Mouse (Mus musculus) intestine, postnatal 0 days (tissue): ENCODE results near the gene Ubl3. TPM values are rescaled to one million over a fixed set of nuclear protein-coding genes. Genes with fewer than 3 reads are reported as not detected.
A peak's percentile ranks its signal among the peaks of the same experiment; 100 is the strongest.

Experiments
- ATAC-seq: fragments of 200-750 bp; cut with Nextera tagmentation; 2 replicates; pipeline ENCODE4 v1.8.0; 2017; ENCODE audit warnings: mild to moderate bottlenecking, moderate TSS enrichment, moderate library complexity
- H3K27ac ChIP-seq: fragments of 300-500 bp; sonication (generic); 2 replicates; pipeline ENCODE4 v1.5.1; 2014; ENCODE audit warnings: mild to moderate bottlenecking, low read depth, low read length, moderate library complexity
- H3K27me3 ChIP-seq: fragments of 300-500 bp; sonication (generic); replicated peaks from 2 replicates; pipeline ENCODE4 v1.6.1; 2014; ENCODE audit warnings: low read length, mixed read lengths; ENCODE audit not compliant: control insufficient read depth, insufficient read depth
- H3K36me3 ChIP-seq: fragments of 300-500 bp; sonication (generic); 2 replicates; pipeline ENCODE4 v1.6.1; 2014; ENCODE audit warnings: mild to moderate bottlenecking, moderate library complexity; ENCODE audit not compliant: control insufficient read depth, insufficient read depth
- H3K4me1 ChIP-seq: fragments of 300-500 bp; sonication (generic); replicated peaks from 2 replicates; pipeline ENCODE4 v1.6.1; 2014; ENCODE audit warnings: antibody characterized with exemption, low read length, mixed read lengths; ENCODE audit not compliant: control insufficient read depth, insufficient read depth
- H3K4me2 ChIP-seq: fragments of 300-500 bp; sonication (generic); replicated peaks from 2 replicates; pipeline ENCODE4 v1.6.1; 2014; ENCODE audit warnings: low read depth, mild to moderate bottlenecking, moderate library complexity
- H3K4me3 ChIP-seq: fragments of 300-500 bp; sonication (generic); 2 replicates; pipeline ENCODE4 v1.5.1; 2014; ENCODE audit warnings: low read depth, low read length
- H3K9ac ChIP-seq: fragments of 300-500 bp; sonication (generic); 2 replicates; pipeline ENCODE4 v1.6.1; 2014; ENCODE audit warnings: mild to moderate bottlenecking, low read depth, low read length
- H3K9me3 ChIP-seq: fragments of 300-500 bp; sonication (generic); 2 replicates; pipeline ENCODE4 v1.6.1; 2016; ENCODE audit warnings: mixed run types; ENCODE audit not compliant: control insufficient read depth
- CTCF ChIP-seq: sonication (generic); IDR thresholded peaks from 2 replicates; pipeline ENCODE4 v1.5.1; 2016; ENCODE audit warnings: low read depth, mild to moderate bottlenecking, control low read depth, antibody characterized with exemption, moderate library complexity
- WGBS: fragments of 180-500 bp; shearing (Covaris S2); extraction: QIAGEN DNeasy Blood & Tissue Kit; methylation state at CpG from one replicate; pipeline ENCODE4 v1.1.7; 2014; 5-methylcytosine and 5-hydroxymethylcytosine counted together
- polyA plus RNA-seq: library from polyadenylated mRNA; unstranded; fragments of >200 nt; fragmentation: Nextera tagmentation; extraction: Ambion mirVana; gene quantifications from 2 replicates; pipeline ENCODE4 v1.2.1, GENCODE M21; 2015

The Ubl3 gene
- polyA plus RNA-seq, 1 experiment from 2014 or later, result 87.7 TPM

DNA sequence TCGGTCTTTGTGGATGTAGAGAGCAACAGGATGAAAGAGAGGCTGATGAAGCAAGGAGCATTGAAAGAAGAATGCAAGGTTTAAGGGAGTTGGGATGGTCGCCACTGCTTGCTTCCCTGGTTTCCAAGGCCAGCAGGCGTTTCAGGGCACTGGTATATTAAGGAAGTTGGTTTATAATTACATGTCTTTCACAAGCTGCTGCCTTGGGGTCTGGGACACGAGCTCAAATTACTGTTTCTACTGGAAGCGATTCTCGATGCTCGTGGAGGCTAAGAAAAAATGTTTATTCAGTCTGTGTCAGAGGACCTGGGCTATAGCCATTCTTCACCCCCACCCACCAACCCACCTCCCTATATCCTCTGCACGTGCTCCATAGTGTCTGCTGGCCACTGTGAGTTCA lies 25.8 kb upstream of the Ubl3 start:
- Histone ChIP-seq H3K27me3 (no peaks in the 10 kb centered on the region), H3K27ac (no peak overlapping the region), H3K9me3 (no peaks in the 10 kb centered on the region), H3K4me3 (no peak overlapping the region), H3K36me3 (no peaks in the 10 kb centered on the region), H3K9ac (no peak overlapping the region), H3K4me1 (peaks cover 3% of the 10 kb centered on the region; the same call in 1 of the 2 replicates), H3K4me2 (no peak overlapping the region)
- ATAC-seq, result no peak
- no peak for TF ChIP-seq CTCF
- WGBS, result 53% methylated on average over 8 of the region's 8 CpGs

DNA sequence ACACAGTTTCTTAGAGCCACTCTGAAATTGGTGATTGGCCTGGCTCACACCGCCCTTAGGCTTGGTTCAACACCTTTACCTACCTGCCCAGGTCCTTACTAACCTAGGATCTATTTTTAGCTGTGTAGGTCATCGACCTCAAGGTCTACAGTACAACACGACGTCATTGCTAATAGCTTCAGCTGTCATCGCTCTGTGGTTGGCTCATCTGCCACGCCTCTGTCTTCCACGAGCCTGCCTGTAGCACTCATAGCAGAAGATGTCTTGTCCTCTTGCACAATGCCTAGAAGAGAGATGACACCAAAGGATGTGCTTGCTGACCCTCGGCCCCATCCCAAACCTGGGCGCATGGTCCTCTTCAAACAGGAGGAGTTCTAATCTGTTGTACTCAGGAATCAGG lies 24.7 kb upstream of the Ubl3 start:
- H3K4me1 ChIP-seq, result peaks cover 3% of the 10 kb centered on the region; the same call in 1 of the 2 replicates
- no peaks in the 10 kb centered on the region for H3K9me3 ChIP-seq
- no peak overlapping the region for H3K9ac ChIP-seq
- H3K27ac ChIP-seq, result no peak overlapping the region
- TF ChIP-seq CTCF, result no peak
- no peak overlapping the region for H3K4me2 ChIP-seq
- H3K36me3 ChIP-seq, result no peaks in the 10 kb centered on the region
- peak; percentile 58 for ATAC-seq
- no peaks in the 10 kb centered on the region for H3K27me3 ChIP-seq
- WGBS, result 63% methylated on average over 9 of the region's 9 CpGs
- no peak overlapping the region for H3K4me3 ChIP-seq

DNA sequence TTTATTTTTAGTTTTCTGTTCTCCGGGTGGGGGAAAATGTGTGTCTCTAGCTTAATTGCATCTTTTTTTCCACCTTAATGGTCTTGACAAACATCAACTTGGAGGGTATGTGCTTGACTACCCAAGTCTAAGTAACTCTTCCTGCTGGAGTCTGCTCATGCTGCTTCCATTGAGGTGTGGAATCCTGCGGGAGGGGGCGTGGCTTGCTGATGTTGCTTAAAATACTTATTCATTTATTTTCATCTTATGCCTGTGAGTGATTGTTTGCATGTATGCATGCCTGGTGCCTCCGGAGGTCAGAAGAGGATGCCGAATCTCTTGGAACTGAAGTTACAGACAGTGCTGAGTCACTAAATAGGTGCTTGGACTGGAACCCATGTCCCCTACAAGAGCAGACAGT lies 22.6 kb upstream of the Ubl3 start:
- Histone ChIP-seq H3K36me3 (no peaks in the 10 kb centered on the region), H3K27me3 (no peaks in the 10 kb centered on the region), H3K27ac (no peak overlapping the region), H3K9ac (no peak overlapping the region), H3K4me3 (no peak overlapping the region), H3K4me2 (0 out of 2 replicates have a peak overlapping the region, but pooled peaks have one; percentile 9), H3K9me3 (no peaks in the 10 kb centered on the region), H3K4me1 (peaks cover 3% of the 10 kb centered on the region; the same call in 1 of the 2 replicates)
- WGBS, result 66% methylated on average over 5 of the region's 5 CpGs
- ATAC-seq, result no peak
- TF ChIP-seq CTCF, result no peak

DNA sequence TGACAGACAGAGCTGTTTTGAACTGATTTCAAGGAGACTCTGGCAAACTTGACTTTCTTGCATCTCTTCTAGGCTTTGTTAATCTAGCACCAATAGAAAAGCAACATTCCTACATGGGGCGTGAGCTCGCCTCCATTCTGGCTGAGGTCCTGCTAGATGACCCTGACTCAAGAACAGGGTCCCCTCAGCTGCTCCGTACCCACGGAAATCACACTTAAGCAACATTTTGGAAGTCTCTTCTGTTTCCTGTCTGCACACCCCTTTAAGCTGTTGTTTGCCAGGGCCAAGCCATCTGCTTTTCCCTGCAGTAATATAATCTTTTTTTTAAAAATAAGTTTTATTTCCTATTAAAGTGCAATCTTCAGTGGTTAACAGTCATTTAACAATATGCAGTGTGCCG lies 20.1 kb upstream of the Ubl3 start:
- no peak overlapping the region for H3K9ac ChIP-seq
- peaks cover 3% of the 10 kb centered on the region; the same call in 1 of the 2 replicates for H3K4me1 ChIP-seq
- no peak for ATAC-seq
- H3K9me3 ChIP-seq, result no peaks in the 10 kb centered on the region
- H3K36me3 ChIP-seq, result no peaks in the 10 kb centered on the region
- H3K27ac ChIP-seq, result no peak overlapping the region
- H3K4me3 ChIP-seq, result no peak overlapping the region
- no peaks in the 10 kb centered on the region for H3K27me3 ChIP-seq
- 80% methylated on average over 5 of the region's 5 CpGs for WGBS
- H3K4me2 ChIP-seq, result no peak overlapping the region
- no peak for TF ChIP-seq CTCF

DNA sequence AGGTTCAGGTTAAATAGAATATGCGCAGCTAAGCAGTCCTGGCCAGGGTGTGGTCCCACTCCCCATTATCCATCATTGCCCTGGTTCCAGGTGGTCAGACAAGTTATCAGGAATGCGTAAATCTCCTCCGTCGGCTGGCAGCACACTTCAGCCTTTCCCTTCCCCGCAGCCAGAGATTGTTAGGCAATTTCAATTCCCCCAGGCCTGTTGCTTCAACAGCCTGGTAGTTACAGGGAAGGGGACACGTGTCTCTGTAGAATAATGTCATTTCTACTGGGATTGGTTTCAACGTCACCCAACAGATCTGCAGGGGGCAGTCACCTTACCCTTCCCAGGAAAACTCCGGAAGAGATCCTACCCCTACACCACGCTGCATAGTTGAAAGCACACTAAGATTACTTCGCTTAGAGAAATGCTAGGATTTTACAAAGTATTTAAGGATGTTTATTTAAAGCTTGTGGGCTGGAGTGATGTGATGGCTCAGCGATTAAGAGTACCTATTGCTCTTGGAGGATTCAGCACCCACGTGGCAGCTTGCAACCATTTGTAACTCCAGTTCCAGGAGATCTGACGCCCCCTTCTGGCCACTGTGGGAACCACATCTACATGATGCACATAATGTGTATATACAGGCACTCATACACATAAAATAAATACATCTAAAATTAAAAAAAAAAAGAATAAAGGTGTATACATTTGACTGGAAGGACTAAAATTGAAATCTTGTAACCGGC lies 18.1 kb upstream of the Ubl3 start:
- H3K36me3 ChIP-seq, result no peaks in the 10 kb centered on the region
- 60% methylated on average over 14 of the region's 14 CpGs for WGBS
- no peak for ATAC-seq
- peak; percentile 36 for TF ChIP-seq CTCF
- no peaks in the 10 kb centered on the region for H3K9me3 ChIP-seq
- H3K4me3 ChIP-seq, result no peak overlapping the region
- H3K4me2 ChIP-seq, result no peak overlapping the region
- no peak overlapping the region for H3K9ac ChIP-seq
- no peak overlapping the region for H3K27ac ChIP-seq
- no peaks in the 10 kb centered on the region for H3K27me3 ChIP-seq
- peaks cover 3% of the 10 kb centered on the region; the same call in 1 of the 2 replicates for H3K4me1 ChIP-seq

DNA sequence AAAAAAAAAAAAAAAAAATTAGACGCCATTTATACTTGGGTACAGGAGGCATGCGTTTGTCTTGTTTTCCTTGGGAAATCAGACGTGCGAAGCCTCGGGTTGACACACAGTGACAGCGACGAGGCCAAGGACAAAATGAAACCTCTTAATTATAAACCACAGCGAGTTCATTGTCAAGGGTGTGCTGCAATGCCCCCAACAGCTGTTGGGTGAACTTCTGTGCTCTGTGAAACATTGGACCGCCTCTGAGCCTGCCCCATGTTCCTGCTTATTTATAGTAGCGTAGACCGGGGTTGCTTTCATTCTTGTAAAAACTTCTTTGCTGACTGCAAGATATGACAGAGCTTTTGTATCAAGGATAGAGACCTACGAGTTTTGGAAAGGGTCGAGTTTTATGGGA lies 16.9 kb upstream of the Ubl3 start:
- ATAC-seq, result no peak
- 78% methylated on average over 13 of the region's 13 CpGs for WGBS
- no peak overlapping the region for H3K9ac ChIP-seq
- H3K4me3 ChIP-seq, result no peak overlapping the region
- H3K27ac ChIP-seq, result no peak overlapping the region
- H3K36me3 ChIP-seq, result no peaks in the 10 kb centered on the region
- H3K4me2 ChIP-seq, result no peak overlapping the region
- H3K9me3 ChIP-seq, result no peaks in the 10 kb centered on the region
- TF ChIP-seq CTCF, result no peak
- 0 out of 2 replicates have a peak, but pooled peaks cover under 1% of the 10 kb centered on the region for H3K4me1 ChIP-seq
- H3K27me3 ChIP-seq, result no peaks in the 10 kb centered on the region
